In the genomic region with DNA sequence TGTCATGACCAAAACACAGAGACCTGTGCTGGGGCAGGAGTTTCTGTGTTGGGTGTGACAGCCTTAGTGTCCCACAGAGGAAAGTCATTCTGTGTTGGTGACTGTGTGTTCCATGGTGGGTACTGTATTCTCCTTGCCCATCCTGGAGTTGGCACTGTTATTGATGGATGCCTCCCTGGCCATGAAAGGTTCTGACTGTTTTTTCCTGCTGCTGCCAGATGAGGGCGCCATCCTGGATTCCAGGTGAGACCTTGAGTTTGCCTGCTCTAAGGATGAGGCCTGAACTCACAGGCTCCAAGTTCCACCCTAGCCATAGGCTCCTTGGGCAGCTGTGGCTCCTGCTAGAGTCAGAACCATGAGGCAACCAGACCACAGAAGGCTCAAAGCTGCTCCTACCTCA, we compare ENCODE assay signal across 11 mouse cellular contexts. TPM values are rescaled to one million over a fixed set of nuclear protein-coding genes. Genes with fewer than 3 reads are reported as not detected.
DNase-seq lines count a peak whose midpoint lies in the region; TF ChIP-seq lines count a peak whose summit lies in the region.
"Had no signal": no experiment of that assay in that cellular context is flagged by ENCODE, and none has a peak within 500 bp of the region (broad histone marks: within the 10 kb centered on the region; RNA-seq: fewer than 3 reads in every experiment).

No protein-coding gene starts in this region.

- H3K9ac ChIP-seq in heart, adult 2 months (ENCODE audit: low read depth, low read length) = no peak overlapping the region
- H3K9ac ChIP-seq: forebrain, embryonic 12.5 days; hindbrain, embryonic 15.5 days; limb, embryonic 13.5 days had no signal

- no peak overlapping the region for H3K27ac ChIP-seq in heart, adult 2 months
- no peak overlapping the region for H3K27ac ChIP-seq in testis, adult 2 months (ENCODE audit: control insufficient read depth, insufficient read depth, low read depth, low read length)
- no peak overlapping the region for H3K27ac ChIP-seq in bone marrow, adult 2 months (ENCODE audit: control insufficient read depth, insufficient read depth, low read depth, low read length, poor library complexity)
- H3K27ac ChIP-seq in limb, embryonic 10.5 days = no peak overlapping the region
- H3K27ac ChIP-seq: forebrain, embryonic 12.5 days; hindbrain, embryonic 15.5 days; limb, embryonic 13.5 days had no signal

- no peaks in the 10 kb centered on the region for H3K36me3 ChIP-seq in heart, adult 2 months (ENCODE audit: control insufficient read depth, insufficient read depth, low read length)
- H3K36me3 ChIP-seq in testis, adult 2 months (ENCODE audit: control insufficient read depth, insufficient read depth, low read length) = no peaks in the 10 kb centered on the region
- peaks cover 49% of the 10 kb centered on the region for H3K36me3 ChIP-seq in limb, embryonic 10.5 days

- H3K79me2 ChIP-seq in heart, adult 2 months (replicated peaks; ENCODE audit: control insufficient read depth, insufficient read depth, low read length) = no peaks in the 10 kb centered on the region

- H3K4me1 ChIP-seq in heart, adult 2 months (ENCODE audit: control insufficient read depth, insufficient read depth, low read length) = no peaks in the 10 kb centered on the region
- H3K4me1 ChIP-seq in testis, adult 2 months (ENCODE audit: control insufficient read depth, insufficient read depth, low read length) = no peaks in the 10 kb centered on the region
- H3K4me1 ChIP-seq in bone marrow, adult 2 months (ENCODE audit: control insufficient read depth, insufficient read depth, low read length) = no peaks in the 10 kb centered on the region
- no peaks in the 10 kb centered on the region for H3K4me1 ChIP-seq in limb, embryonic 10.5 days
- H3K4me1 ChIP-seq: forebrain, embryonic 12.5 days had no signal

- TF ChIP-seq EP300 in heart, adult 2 months (IDR thresholded peaks at IDR 0.05; ENCODE audit: insufficient read depth, low read depth, low read length) = no peak

- no peak for TF ChIP-seq POLR2A in heart, adult 2 months (IDR thresholded peaks at IDR 0.05; ENCODE audit: insufficient read depth, low read depth, low read length)
- TF ChIP-seq POLR2A in testis, adult 2 months (IDR thresholded peaks at IDR 0.05; ENCODE audit: control insufficient read depth, low read depth, low read length) = no peak
- TF ChIP-seq POLR2A in bone marrow, adult 2 months (IDR thresholded peaks at IDR 0.05; ENCODE audit: borderline replicate concordance, control insufficient read depth, low read depth, low read length) = no peak

- TF ChIP-seq CTCF in heart, adult 2 months (IDR thresholded peaks at IDR 0.05) = peak; percentile 50
- peak; percentile 41; the same call in 1 of the 2 replicates for TF ChIP-seq CTCF in testis, adult 2 months (IDR thresholded peaks at IDR 0.05; ENCODE audit: control insufficient read depth, insufficient read depth, insufficient replicate concordance, low read depth, low read length)
- peak; percentile 61; the same call in 1 of the 2 replicates for TF ChIP-seq CTCF in bone marrow, adult 2 months (IDR thresholded peaks at IDR 0.05; ENCODE audit: control insufficient read depth, insufficient read depth, low read length)

- WGBS in heart, adult 2 months = 82% methylated on average over 1 of the region's 1 CpGs
- 67% methylated on average over 1 of the region's 1 CpGs for WGBS in bone marrow, adult 2 months
- 27% methylated on average over 1 of the region's 1 CpGs for WGBS in limb, embryonic 10.5 days

- no peaks in the 10 kb centered on the region for H3K9me3 ChIP-seq in limb, embryonic 10.5 days (replicated peaks)
- H3K9me3 ChIP-seq: forebrain, embryonic 12.5 days; hindbrain, embryonic 15.5 days; limb, embryonic 13.5 days had no signal

- intact Hi-C loops in heart, adult 2 months (cut with DNase I) = no loop called here
- intact Hi-C loops in gastrocnemius, postnatal 36 days (cut with DNase I) = no loop called here

- no peaks in the 10 kb centered on the region for H3K27me3 ChIP-seq in heart, adult 2 months (ENCODE audit: control insufficient read depth, insufficient read depth, low read length)
- no peaks in the 10 kb centered on the region for H3K27me3 ChIP-seq in testis, adult 2 months (ENCODE audit: control insufficient read depth, insufficient read depth, low read length)
- H3K27me3 ChIP-seq in limb, embryonic 10.5 days (ENCODE audit: low read depth, poor library complexity, severe bottlenecking) = no peaks in the 10 kb centered on the region
- H3K27me3 ChIP-seq: forebrain, embryonic 12.5 days; hindbrain, embryonic 15.5 days; limb, embryonic 13.5 days had no signal

- no peak overlapping the region for H3K4me3 ChIP-seq in heart, adult 2 months
- H3K4me3 ChIP-seq in testis, adult 2 months (ENCODE audit: control insufficient read depth, low read depth, low read length) = no peak overlapping the region
- no peak overlapping the region for H3K4me3 ChIP-seq in bone marrow, adult 2 months (replicated peaks; ENCODE audit: control insufficient read depth, low read depth, low read length)
- H3K4me3 ChIP-seq in limb, embryonic 10.5 days = no peak overlapping the region
- H3K4me3 ChIP-seq: forebrain, embryonic 12.5 days; hindbrain, embryonic 15.5 days; limb, embryonic 13.5 days had no signal

- no peak for DNase-seq in heart, adult 2 months
- no peak for DNase-seq in heart, adult 8-10 months (ENCODE audit: low spot score)
- DNase-seq in testis, postnatal 14 days (ENCODE audit: low spot score) = no peak
- peak; percentile 60 for DNase-seq in testis, postnatal 10 days (ENCODE audit: low spot score)
- no peak for DNase-seq in limb, embryonic 10.5 days (ENCODE audit: low spot score)
- no peak for DNase-seq in gastrocnemius, postnatal 36 days

RNA-seq across cellular contexts. Expression of gene Prmt7, which starts 47.4 kb away (rescaled TPM):
- total RNA-seq in heart, adult 2 months (2021) = 10 to 100 TPM; 22.9 to 26.3 TPM
- 21.7 and 32.5 TPM in 2 replicates for polyA plus RNA-seq in heart, adult 2 months (2012; rRNA removed)
- 10 to 100 TPM; 26.7 to 27.7 (median 26.9) TPM for total RNA-seq in heart, adult 8-10 months (2022)
- 78.8 and 86.9 TPM in 2 replicates for polyA plus RNA-seq in testis, adult 2 months (2012; rRNA removed)
- polyA plus RNA-seq in bone marrow, adult 2 months (2011; ENCODE audit: insufficient read depth, insufficient read length, low replicate concordance, missing spikeins) = 12.1 and 12.9 TPM in 2 replicates
- 76.4 and 88.2 TPM in 2 replicates for polyA plus RNA-seq in limb, embryonic 10.5 days (2016; fragmentation: Nextera tagmentation; extraction: Ambion mirVana)
- 10 to 100 TPM; 25.4 to 25.5 TPM for total RNA-seq in gastrocnemius, postnatal 36 days (2021)

RNA-seq across cellular contexts. Expression of gene Slc7a6os, which starts 47.4 kb away (rescaled TPM):
- 10 to 100 TPM in 1 of 2 experiments, 1 to 10 TPM in 1; 9.6 to 10.7 TPM for total RNA-seq in heart, adult 2 months (2021)
- 7.1 and 8.8 TPM in 2 replicates for polyA plus RNA-seq in heart, adult 2 months (2012; rRNA removed)
- 10 to 100 TPM in 2 of 4 experiments, 1 to 10 TPM in 2; 8.2 to 11.5 (median 10.0) TPM for total RNA-seq in heart, adult 8-10 months (2022)
- 10.6 and 11.7 TPM in 2 replicates for polyA plus RNA-seq in testis, adult 2 months (2012; rRNA removed)
- polyA plus RNA-seq in bone marrow, adult 2 months (2011; ENCODE audit: insufficient read depth, insufficient read length, low replicate concordance, missing spikeins) = 23.9 and 53.8 TPM in 2 replicates
- polyA plus RNA-seq in limb, embryonic 10.5 days (2016; fragmentation: Nextera tagmentation; extraction: Ambion mirVana) = 42.0 and 46.6 TPM in 2 replicates
- total RNA-seq in gastrocnemius, postnatal 36 days (2021) = 1 to 10 TPM; 7.2 to 8.1 TPM
